9 mouse cellular contexts compared by ENCODE assay signal in genomic region chr2:120093671-120094430, GRCm38 (mm10).
DNase-seq lines count a peak whose midpoint lies in the region; ATAC-seq and TF ChIP-seq lines count a peak whose summit lies in the region.
"Had no signal": no experiment of that assay in that cellular context is flagged by ENCODE, and none has a peak within 500 bp of the region (broad histone marks: within the 10 kb centered on the region; RNA-seq: fewer than 3 reads in every experiment).

No protein-coding gene starts in this region.

- no peak overlapping the region for H3K4me2 ChIP-seq in hindbrain, postnatal 0 days (ENCODE audit: low read depth, low read length)
- H3K4me2 ChIP-seq: liver, embryonic 15.5 days had no signal

- 66% methylated on average over 5 of the region's 5 CpGs for WGBS in hindbrain, postnatal 0 days

- peak; percentile 69; the same call in 1 of the 2 replicates for ATAC-seq in hindbrain, postnatal 0 days

- no peak overlapping the region for H3K4me3 ChIP-seq in hindbrain, postnatal 0 days (ENCODE audit: low read length)
- H3K4me3 ChIP-seq: liver, embryonic 15.5 days had no signal

- no peaks in the 10 kb centered on the region for H3K9me3 ChIP-seq in hindbrain, postnatal 0 days (ENCODE audit: low read length)
- H3K9me3 ChIP-seq: liver, embryonic 15.5 days had no signal

- TF ChIP-seq CTCF in hindbrain, postnatal 0 days (IDR thresholded peaks at IDR 0.05; ENCODE audit: low read depth), result peak; percentile 75

- no peak overlapping the region for H3K9ac ChIP-seq in hindbrain, postnatal 0 days (replicated peaks; ENCODE audit: low read length)
- H3K9ac ChIP-seq: liver, embryonic 15.5 days had no signal

- H3K4me1 ChIP-seq in hindbrain, postnatal 0 days (ENCODE audit: insufficient read depth, low read length), result no peaks in the 10 kb centered on the region

- H3K36me3 ChIP-seq in hindbrain, postnatal 0 days (ENCODE audit: insufficient read depth, low read length), result no peaks in the 10 kb centered on the region

- DNase-seq in frontal cortex, postnatal 36 days (ENCODE audit: low spot score in 2 of 2), result peak; percentile 29 to 54
- DNase-seq in frontal cortex, postnatal 10 days (ENCODE audit: low spot score in 2 of 2), result no peak
- DNase-seq in 3134 (ENCODE audit: extremely low read depth, insufficient read length, low spot score), result peak; percentile 52
- DNase-seq in T-cell, adult 2 months (ENCODE audit: low spot score), result peak; percentile 53
- peak; percentile 63 for DNase-seq in embryo, embryonic 10 days (ENCODE audit: low spot score)
- DNase-seq in hindbrain, postnatal 0 days (ENCODE audit: low spot score), result peak; percentile 64
- DNase-seq in lung, postnatal 10 days, result peak; percentile 81
- peak; percentile 38 to 40 for DNase-seq in spleen, postnatal 36 days (ENCODE audit: low spot score in 2 of 2)

- H3K27ac ChIP-seq in hindbrain, postnatal 0 days, result no peak overlapping the region
- H3K27ac ChIP-seq: liver, embryonic 15.5 days had no signal

- H3K27me3 ChIP-seq in hindbrain, postnatal 0 days (ENCODE audit: insufficient read depth, low read length), result no peaks in the 10 kb centered on the region
- H3K27me3 ChIP-seq: liver, embryonic 15.5 days had no signal

Comparison
In these comparisons a context has a peak if more than half of its experiments do, and no peak if none do; other contexts are left out.
1. DNase-seq: peak in frontal cortex, postnatal 36 days (2 of 2), 3134 (single experiment), T-cell, adult 2 months (single experiment), embryo, embryonic 10 days (single experiment), hindbrain, postnatal 0 days (single experiment), lung, postnatal 10 days (single experiment) and spleen, postnatal 36 days (2 of 2); none in frontal cortex, postnatal 10 days (0 of 2).